Mouse (Mus musculus): ENCODE results near the gene Gm42420.

Gene Gm42420

GRCm38 (mm10) chr6:39601828-39602227 is 16.3 kb downstream of the Gm42420 start:
- no peak for TF ChIP-seq GATA4 (IDR thresholded peaks at IDR 0.05; ENCODE audit: insufficient replicate concordance, low read length)

GRCm38 (mm10) chr6:39604565-39604964 is 19.0 kb downstream of the Gm42420 start:
- TF ChIP-seq GATA4 (IDR thresholded peaks at IDR 0.05; ENCODE audit: insufficient replicate concordance, low read length): no peak

DNA sequence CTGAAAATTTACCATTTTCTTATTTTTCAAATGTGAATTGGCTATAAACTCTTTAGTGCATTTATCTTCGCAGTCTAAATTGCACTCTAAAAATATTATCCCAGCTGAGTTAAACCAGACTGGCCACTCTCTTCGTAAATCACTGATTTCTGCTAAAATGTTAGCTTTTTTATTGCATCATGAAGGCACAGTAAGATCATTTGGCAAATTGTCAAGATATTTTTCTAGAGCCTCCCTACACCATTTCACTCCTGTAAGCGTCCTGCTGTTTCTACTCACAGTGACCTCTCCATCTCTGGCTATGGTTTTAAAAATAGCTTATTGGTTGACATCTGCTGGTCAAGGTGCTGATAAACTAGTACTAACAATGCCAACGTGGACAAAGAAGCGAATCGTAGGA is 20.5 kb downstream of the Gm42420 start:
- TF ChIP-seq GATA4 (IDR thresholded peaks at IDR 0.05; ENCODE audit: insufficient replicate concordance, low read length): no peak

- TF ChIP-seq GATA4 (IDR thresholded peaks at IDR 0.05; ENCODE audit: insufficient replicate concordance, low read length): no peak
These were observed 21.3 kb downstream of the Gm42420 start for GRCm38 (mm10) chr6:39606862-39607261.

DNA sequence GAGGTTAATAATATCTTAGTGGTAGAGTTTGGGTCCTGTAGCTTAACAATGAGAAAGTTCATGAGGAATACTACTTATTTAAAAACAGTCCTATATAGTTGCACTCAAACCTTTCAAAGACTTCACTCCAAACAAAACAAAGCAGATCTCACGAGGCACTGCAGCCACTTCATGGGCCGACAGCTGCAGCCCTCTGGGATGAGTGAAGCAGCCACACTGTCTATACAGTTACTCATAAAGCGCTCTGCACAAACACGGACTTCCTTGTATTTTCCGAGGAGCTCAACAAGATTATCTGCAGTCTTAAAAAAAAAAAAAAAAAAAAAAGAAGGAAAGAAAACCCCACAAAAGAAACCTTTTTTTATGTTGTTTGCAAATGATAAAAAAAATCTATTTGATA is 21.8 kb downstream of the Gm42420 start:
- no peak for TF ChIP-seq GATA4 (IDR thresholded peaks at IDR 0.05; ENCODE audit: insufficient replicate concordance, low read length)

DNA sequence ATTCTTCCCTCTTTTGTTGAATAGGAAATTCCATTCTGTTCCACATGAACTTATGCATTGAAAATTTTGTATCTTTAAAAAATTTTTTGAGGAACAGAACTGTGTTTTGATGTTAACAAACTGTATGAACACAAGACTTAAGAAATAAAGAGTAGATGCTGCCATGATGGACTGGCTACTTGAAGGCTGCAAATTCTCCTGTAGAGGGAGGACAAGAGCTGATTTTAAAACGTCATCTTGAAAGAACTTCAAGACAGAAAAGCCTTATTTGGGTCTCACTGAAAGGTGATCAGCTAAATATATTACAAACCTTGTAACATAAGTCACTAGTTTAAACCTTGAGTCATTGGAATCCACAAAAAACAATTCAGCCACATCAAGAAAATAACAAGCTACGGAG is 24.7 kb downstream of the Gm42420 start:
- TF ChIP-seq GATA4 (IDR thresholded peaks at IDR 0.05; ENCODE audit: insufficient replicate concordance, low read length): no peak

DNA sequence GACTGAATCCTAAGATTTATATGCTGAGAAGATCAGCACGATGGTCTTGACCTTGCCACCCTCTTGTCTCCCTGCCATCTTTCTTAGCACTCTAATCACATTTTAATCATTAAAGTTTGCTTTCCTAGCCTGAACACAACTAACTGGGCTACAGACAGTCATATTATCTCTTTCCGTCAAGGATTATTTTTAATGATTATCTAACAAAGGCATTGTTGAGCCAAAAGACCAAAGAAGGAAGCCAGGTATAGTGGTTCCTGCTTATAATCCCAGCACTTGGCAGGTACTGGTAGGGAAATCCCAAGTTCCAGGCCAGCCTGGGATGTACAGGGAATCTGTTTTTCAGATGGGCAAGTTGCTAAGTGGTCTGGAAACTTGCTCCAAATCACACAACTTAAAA is 25.7 kb downstream of the Gm42420 start:
- no peak for TF ChIP-seq GATA4 (IDR thresholded peaks at IDR 0.05; ENCODE audit: insufficient replicate concordance, low read length)
